Mouse (Mus musculus) kidney, adult 2 months (tissue): ENCODE data around the gene Fads6.

ENCODE experiments used
- CTCF ChIP-seq: fragments of 200-500 bp; conservative IDR thresholded peaks from 2 replicates; pipeline ENCODE4 v1.5.1; 2011; ENCODE audit warnings: low read depth, mild to moderate bottlenecking, control low read depth, low read length, moderate library complexity, mixed read lengths; ENCODE audit not compliant: insufficient read depth, insufficient read length
- POLR2A ChIP-seq: fragments of 200-500 bp; IDR thresholded peaks from one replicate; pipeline ENCODE4 v1.6.1; 2011; ENCODE audit warnings: low read depth, low read length, control low read depth

DNA sequence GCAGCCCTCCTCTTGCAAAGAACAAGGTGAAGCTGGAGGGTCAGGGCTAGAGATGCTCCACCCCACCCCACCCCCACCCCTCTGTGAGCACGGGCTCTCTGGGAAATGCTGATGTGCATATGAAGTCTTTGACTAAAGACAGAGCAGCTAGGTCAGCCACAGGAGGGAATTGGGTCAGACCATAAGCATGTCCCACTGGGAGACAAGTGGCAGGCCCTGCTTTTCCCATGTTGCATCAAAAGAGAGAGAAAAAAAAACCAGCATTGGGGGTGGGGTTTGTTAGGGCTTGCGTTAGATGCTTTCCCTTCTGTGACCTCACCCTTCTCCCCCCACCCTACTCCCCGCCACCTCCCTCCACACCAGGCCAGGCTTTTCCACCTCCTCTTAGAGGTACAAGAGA lies 50.2 kb downstream of the Fads6 start:
- TF ChIP-seq POLR2A: no peak
- TF ChIP-seq CTCF: no peak
